Mouse (Mus musculus) forebrain, embryonic 15.5 days (tissue): ENCODE results near the gene Patl2. TPM values are rescaled to one million over a fixed set of nuclear protein-coding genes. Genes with fewer than 3 reads are reported as not detected.

Experiments
- ATAC-seq: fragments of 200-750 bp; cut with Nextera tagmentation; replicated peaks from 2 replicates; pipeline ENCODE4 v1.8.0; 2017; ENCODE audit warnings: mild to moderate bottlenecking, moderate TSS enrichment, moderate library complexity
- H3K27ac ChIP-seq: fragments of 300-500 bp; sonication (generic); replicated peaks from 2 replicates; pipeline ENCODE4 v1.5.1; 2015; ENCODE audit warnings: mild to moderate bottlenecking, inconsistent platforms
- H3K27me3 ChIP-seq: fragments of 300-500 bp; sonication (generic); 2 replicates; pipeline ENCODE4 v1.6.1; 2015; ENCODE audit warnings: inconsistent platforms
- H3K36me3 ChIP-seq: fragments of 300-500 bp; sonication (generic); 2 replicates; pipeline ENCODE4 v1.6.1; 2015; ENCODE audit warnings: mild to moderate bottlenecking, inconsistent platforms
- H3K4me1 ChIP-seq: fragments of 300-500 bp; sonication (generic); 2 replicates; pipeline ENCODE4 v1.6.1; 2015; ENCODE audit warnings: inconsistent platforms
- H3K4me2 ChIP-seq: fragments of 300-500 bp; sonication (generic); replicated peaks from 2 replicates; pipeline ENCODE4 v1.6.1; 2015; ENCODE audit warnings: mild to moderate bottlenecking, inconsistent platforms
- H3K4me3 ChIP-seq: fragments of 300-500 bp; sonication (generic); 2 replicates; pipeline ENCODE4 v1.5.1; 2015; ENCODE audit warnings: mild to moderate bottlenecking, inconsistent platforms
- H3K9ac ChIP-seq: fragments of 300-500 bp; sonication (generic); replicated peaks from 2 replicates; pipeline ENCODE4 v1.6.1; 2015; ENCODE audit warnings: mild to moderate bottlenecking, inconsistent platforms
- H3K9me3 ChIP-seq: fragments of 300-500 bp; sonication (generic); 2 replicates; pipeline ENCODE4 v1.6.1; 2016; ENCODE audit warnings: inconsistent platforms
- WGBS: fragments of 180-500 bp; shearing (Covaris S2); methylation state at CpG from one replicate; pipeline ENCODE4 v1.1.7; 2015; ENCODE audit warnings: mixed read lengths; 5-methylcytosine and 5-hydroxymethylcytosine counted together
- polyA plus RNA-seq: library from polyadenylated mRNA; unstranded; fragments of >200 nt; fragmentation: Nextera tagmentation; extraction: Ambion mirVana; gene quantifications from 2 replicates; pipeline ENCODE4 v1.2.1, GENCODE M21; 2015

Patl2 gene
- polyA plus RNA-seq, 1 experiment from 2014 or later: not detected

DNA sequence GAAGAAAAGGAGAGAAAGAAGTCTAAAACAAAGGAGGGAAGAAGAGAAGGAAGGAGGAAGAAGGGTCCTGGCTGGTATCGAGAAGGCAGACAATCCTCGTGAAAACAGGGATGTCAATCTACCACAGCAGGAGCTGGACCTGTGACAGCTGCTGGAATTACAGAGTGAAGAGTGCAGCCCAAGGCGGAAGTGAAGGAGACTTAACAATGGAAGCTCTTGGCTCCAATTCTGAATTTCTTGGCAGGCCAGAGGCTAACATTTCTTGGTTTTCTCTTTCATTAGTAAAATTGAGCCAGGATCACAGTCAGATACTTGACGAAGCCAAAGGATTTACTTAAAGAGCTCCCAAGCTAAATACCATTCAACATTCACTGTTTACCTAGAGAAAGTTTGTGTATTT, 99.5 kb downstream of the Patl2 start:
- no peaks in the 10 kb centered on the region for H3K4me1 ChIP-seq
- H3K27me3 ChIP-seq: no peaks in the 10 kb centered on the region
- no peaks in the 10 kb centered on the region for H3K9me3 ChIP-seq
- H3K36me3 ChIP-seq: peaks cover 69% of the 10 kb centered on the region
- H3K4me2 ChIP-seq: no peak overlapping the region
- no peak for ATAC-seq
- H3K27ac ChIP-seq: no peak overlapping the region
- H3K9ac ChIP-seq: no peak overlapping the region
- 45% methylated on average over 4 of the region's 4 CpGs for WGBS
- H3K4me3 ChIP-seq: no peak overlapping the region

DNA sequence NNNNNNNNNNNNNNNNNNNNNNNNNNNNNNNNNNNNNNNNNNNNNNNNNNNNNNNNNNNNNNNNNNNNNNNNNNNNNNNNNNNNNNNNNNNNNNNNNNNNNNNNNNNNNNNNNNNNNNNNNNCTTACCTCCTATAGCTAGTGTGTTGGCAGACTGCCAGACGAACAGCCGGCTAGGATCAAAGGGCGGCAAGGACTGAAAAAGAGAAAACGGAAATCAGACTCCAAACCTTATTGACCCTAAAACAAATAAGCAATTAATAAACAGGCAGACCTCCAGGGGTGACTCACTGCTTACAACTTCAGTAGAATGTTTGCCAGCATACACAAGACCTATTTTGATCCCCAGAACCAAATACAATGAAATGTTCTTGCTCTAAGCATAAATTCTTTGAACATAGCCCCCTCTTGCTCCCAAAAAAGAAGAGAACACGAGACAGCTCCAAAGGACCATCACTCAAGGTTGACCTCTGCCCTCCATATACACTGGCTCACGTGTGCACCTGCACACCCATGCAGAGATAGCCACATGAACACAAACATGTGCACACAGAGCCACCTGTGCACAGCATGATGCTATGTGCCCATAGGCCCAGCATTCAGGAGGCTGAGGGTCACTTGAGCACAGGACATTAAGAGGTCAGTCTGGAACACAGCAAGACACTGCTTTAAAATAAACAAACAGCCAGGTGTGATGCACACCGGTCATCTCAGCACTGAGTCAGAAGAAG, 104.1 kb downstream of the Patl2 start:
- H3K36me3 ChIP-seq: peaks cover 53% of the 10 kb centered on the region

More for the DNA sequence above, 104.1 kb downstream of the Patl2 start:
- Histone ChIP-seq H3K27ac (no peak overlapping the region), H3K4me2 (no peak overlapping the region), H3K27me3 (no peaks in the 10 kb centered on the region), H3K4me1 (peaks cover 9% of the 10 kb centered on the region; the same call in 1 of the 2 replicates), H3K4me3 (no peak overlapping the region), H3K9me3 (no peaks in the 10 kb centered on the region), H3K9ac (no peak overlapping the region)
- no peak for ATAC-seq
- WGBS: 34% methylated on average over 7 of the region's 7 CpGs

Other genes with a start within 250 kb of the Patl2 start
- gene Ctdspl2, start 230.2 kb downstream of the Patl2 start, polyA plus RNA-seq: 50.1 and 50.2 TPM in 2 replicates
- gene Mageb3, start 230.1 kb downstream of the Patl2 start, polyA plus RNA-seq: 0.86 and 1.1 TPM in 2 replicates
- 10.3 and 10.9 TPM in 2 replicates for gene Eif3j1, start 157.6 kb downstream of the Patl2 start, polyA plus RNA-seq
- 8.4 and 9.9 TPM in 2 replicates for gene Spg11, start 67.8 kb downstream of the Patl2 start, polyA plus RNA-seq
- 67.0 and 71.9 TPM in 2 replicates for gene B2m, start 38.5 kb downstream of the Patl2 start, polyA plus RNA-seq
- gene Trim69, start 25.5 kb downstream of the Patl2 start, polyA plus RNA-seq: not detected in 2 replicates
- not detected in 2 replicates for gene Terb2, start 83 bp upstream of the Patl2 start, polyA plus RNA-seq
- gene Sord, start 48.6 kb upstream of the Patl2 start, polyA plus RNA-seq: 16.0 and 16.2 TPM in 2 replicates
- gene Duox2, start 112.3 kb upstream of the Patl2 start, polyA plus RNA-seq: 0.03 TPM in 1 of 2 replicates, not detected in the other
- gene Duoxa2, start 112.7 kb upstream of the Patl2 start, polyA plus RNA-seq: 0.13 TPM in 1 of 2 replicates, not detected in the other
- not detected in 2 replicates for gene Duoxa1, start 127.5 kb upstream of the Patl2 start, polyA plus RNA-seq
- gene Duox1, start 129.5 kb upstream of the Patl2 start, polyA plus RNA-seq: 0.04 and 0.06 TPM in 2 replicates
- 10.3 and 11.0 TPM in 2 replicates for gene Shf, start 183.0 kb upstream of the Patl2 start, polyA plus RNA-seq
- gene Slc28a2, start 240.3 kb upstream of the Patl2 start, polyA plus RNA-seq: not detected in 2 replicates